In the genomic region with DNA sequence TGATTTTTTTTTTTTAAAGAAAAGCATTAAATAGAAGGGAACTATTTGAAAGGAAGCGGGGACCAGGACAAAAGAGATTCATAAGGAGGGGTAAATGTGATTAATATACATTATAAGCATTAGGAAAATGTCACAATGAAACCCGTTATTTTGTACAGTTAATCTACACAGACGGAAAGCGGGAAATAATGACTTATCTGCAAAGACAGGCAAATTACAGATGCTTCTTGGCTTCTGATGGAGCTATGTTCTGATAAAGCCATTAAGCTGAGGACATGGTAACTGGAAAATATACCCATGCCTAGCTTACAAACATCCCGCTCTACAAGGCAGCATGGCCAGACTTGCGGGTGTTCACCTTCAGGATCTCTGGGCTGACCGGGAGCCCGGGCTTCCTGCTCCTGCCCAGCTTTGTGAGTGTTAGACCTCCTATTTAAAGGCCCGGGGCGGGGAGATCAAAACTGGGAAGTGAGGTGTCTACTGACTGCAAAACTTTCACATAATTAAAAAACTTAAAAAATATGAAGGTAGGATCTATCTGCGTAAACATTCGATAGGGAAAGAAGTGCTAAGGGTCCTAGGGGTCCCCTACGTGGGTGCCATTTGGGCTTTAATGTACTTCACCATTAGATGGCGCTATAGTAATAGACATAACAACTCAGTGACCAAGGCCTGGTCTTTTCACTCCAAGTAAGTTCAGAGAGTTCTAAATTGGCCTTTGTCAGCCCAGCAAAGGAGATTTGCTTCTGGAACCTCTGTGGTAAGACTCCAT, we compare ENCODE assay signal across 8 mouse cellular contexts. TPM values are rescaled to one million over a fixed set of nuclear protein-coding genes. Genes with fewer than 3 reads are reported as not detected.
DNase-seq lines count a peak whose midpoint lies in the region; ATAC-seq lines count a peak whose summit lies in the region.

No protein-coding gene starts in this region.

- peak; percentile 62 for ATAC-seq in megakaryocyte progenitor cell, adult 5-6 weeks (replicated peaks; ENCODE audit: poor library complexity)

- no peaks in the 10 kb centered on the region for H3K9me3 ChIP-seq in heart, embryonic 10.5 days

- H3K36me3 ChIP-seq in heart, embryonic 10.5 days, result no peaks in the 10 kb centered on the region

- no peak overlapping the region for H3K27ac ChIP-seq in heart, embryonic 10.5 days

- peaks cover 12% of the 10 kb centered on the region for H3K4me1 ChIP-seq in heart, embryonic 10.5 days

- peak; percentile 39 for DNase-seq in right cerebral cortex, adult 2 months (ENCODE audit: low spot score in 2 of 2)
- DNase-seq in right cerebral cortex, postnatal 4 days, result no peak
- DNase-seq in cerebellum, postnatal 14 days, result peak; percentile 50 to 65
- DNase-seq in heart, embryonic 10.5 days (ENCODE audit: low spot score), result no peak
- DNase-seq in kidney, postnatal 36 days, result peak; percentile 35 to 62
- no peak for DNase-seq in right cerebral cortex, postnatal 10 days (ENCODE audit: low spot score in 2 of 2)
- no peak for DNase-seq in right cerebral cortex, postnatal 25 days

- H3K27me3 ChIP-seq in heart, embryonic 10.5 days (ENCODE audit: insufficient read depth, poor library complexity, severe bottlenecking), result no peaks in the 10 kb centered on the region

- WGBS in heart, embryonic 10.5 days, result 44% methylated on average over 14 of the region's 14 CpGs

- H3K4me3 ChIP-seq in heart, embryonic 10.5 days, result peak overlapping the region; percentile 32; the same call in 1 of the 2 replicates

RNA-seq across cellular contexts. Expression of gene Ahctf1, which starts 55.5 kb away (rescaled TPM):
- polyA plus RNA-seq in heart, embryonic 10.5 days (2016; fragmentation: Nextera tagmentation; extraction: Ambion mirVana), result 21.6 and 30.2 TPM in 2 replicates
- 60.7 and 77.0 TPM in 2 replicates for total RNA-seq in megakaryocyte progenitor cell, adult 5-6 weeks (2015)
- 66.6 and 76.2 TPM in 2 replicates for total RNA-seq in megakaryocyte progenitor cell, adult 5-6 weeks (2017)

RNA-seq across cellular contexts. Expression of gene Gm10518, which starts 55.8 kb away (rescaled TPM):
- 0.18 and 0.25 TPM in 2 replicates for polyA plus RNA-seq in heart, embryonic 10.5 days (2016; fragmentation: Nextera tagmentation; extraction: Ambion mirVana)
- 0.29 TPM in 1 of 2 replicates, not detected in the other for total RNA-seq in megakaryocyte progenitor cell, adult 5-6 weeks (2015)
- total RNA-seq in megakaryocyte progenitor cell, adult 5-6 weeks (2017), result 0.88 TPM in 1 of 2 replicates, not detected in the other

Comparison
In these comparisons a context has a peak if more than half of its experiments do, and no peak if none do; other contexts are left out.
1. DNase-seq: peak in right cerebral cortex, adult 2 months (2 of 2), cerebellum, postnatal 14 days (2 of 2) and kidney, postnatal 36 days (2 of 2); none in right cerebral cortex, postnatal 4 days (single experiment), heart, embryonic 10.5 days (single experiment), right cerebral cortex, postnatal 10 days (0 of 2) and right cerebral cortex, postnatal 25 days (single experiment).